Mouse (Mus musculus): ENCODE measurements around the gene Ggt6.

Gene Ggt6

DNA sequence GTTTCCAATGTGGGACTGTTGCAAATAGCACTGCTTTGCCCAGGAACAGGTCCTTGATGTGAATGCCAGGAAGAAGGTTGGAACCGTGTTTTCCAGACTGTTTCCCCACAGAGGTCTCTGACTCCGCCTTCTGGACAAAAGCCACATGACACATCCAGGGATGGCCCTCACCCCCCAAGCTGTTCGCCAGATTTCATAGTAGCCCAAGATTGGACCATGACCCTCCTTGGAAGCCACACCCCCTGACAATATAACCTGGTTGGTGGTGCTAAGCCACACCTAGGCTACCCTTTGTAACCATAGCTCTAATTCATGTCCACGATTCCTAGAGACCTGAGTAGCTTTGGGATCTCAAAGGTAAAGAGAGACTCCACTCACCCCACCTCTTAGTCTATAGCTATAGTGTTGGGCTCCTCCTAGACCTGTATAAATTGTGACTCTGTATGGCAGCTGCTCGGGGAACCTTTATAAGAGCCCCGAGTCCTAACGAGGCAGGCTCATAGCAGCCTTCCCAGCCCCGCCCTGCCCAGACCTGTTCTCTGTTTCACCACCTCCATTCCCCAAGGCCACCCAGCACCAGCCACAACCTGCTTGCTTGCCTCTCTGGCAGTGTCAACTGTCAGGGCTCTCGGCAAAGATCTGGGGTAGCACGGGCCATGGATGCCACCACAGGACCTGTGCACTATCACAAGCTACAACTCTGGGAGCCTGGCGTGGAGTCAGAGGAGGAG lies at the start of gene Ggt6:
Gene Ggt6 (plus strand): TSS at position 564 of the 731 bp plus-strand sequence.
- DNase-seq = no peak

DNA sequence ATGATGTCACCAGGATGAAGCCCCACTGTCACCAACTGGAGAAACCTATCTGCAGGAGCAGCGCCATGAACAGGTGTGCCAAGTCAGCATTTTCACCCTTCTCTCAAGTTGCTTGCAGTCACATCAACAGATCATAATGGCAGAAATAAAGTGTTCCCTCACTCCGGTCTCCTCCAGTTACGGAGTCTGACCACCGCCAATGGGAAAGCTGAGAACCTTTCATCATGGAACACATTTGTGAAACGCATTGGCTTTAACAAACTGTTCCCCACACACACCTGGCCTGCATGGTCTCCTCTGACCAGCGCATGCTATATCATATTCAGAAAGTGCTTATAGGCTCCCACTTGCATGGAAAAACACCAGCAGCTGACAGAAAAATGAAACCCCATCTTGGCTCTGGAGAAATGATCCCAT lies 47.2 kb upstream of the Ggt6 start:
- no peak for DNase-seq

GRCm38 (mm10) chr11:72389407-72390142 lies 45.8 kb upstream of the Ggt6 start:
- no peak for DNase-seq

- DNase-seq = no peak
Observed at GRCm38 (mm10) chr11:72391181-72391580, 44.1 kb upstream of the Ggt6 start.

DNA sequence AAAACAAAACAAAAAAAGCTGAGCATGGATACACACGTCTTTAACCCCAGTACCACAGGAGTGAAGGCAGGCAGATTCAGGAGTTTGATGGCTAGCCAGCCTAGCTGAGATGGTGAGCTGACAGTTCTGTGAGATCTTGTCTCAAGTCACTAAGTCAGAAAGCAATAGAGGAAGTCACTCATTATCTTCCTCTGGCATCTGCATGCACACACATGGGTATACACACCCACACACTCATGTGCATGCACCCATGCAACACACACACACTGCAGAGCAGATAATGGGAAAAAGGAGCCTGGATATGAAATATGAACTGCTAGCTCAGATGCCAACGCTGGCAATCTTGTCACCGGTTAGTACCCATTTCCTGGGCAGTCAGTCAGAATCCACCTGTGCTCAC lies 42.1 kb upstream of the Ggt6 start:
- no peak for DNase-seq

DNA sequence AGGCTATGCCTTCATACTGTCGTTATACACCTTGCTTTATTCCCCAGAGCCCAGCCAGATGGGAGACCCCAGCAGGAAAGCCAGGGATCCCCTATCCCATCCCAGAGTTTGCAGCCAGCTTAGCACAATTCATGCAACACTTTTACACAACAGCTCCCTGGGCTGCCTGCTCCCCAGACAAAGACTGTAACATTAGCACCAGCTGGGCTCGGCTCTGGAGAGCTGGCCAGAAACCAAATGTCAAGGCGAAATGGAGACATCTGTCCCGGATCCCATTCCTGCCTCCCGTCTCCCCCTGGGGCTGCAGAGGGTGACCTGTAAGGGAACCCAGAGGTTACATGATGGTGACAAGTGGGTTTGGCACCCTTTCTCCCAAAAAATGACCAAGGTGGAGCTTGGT lies 41.7 kb upstream of the Ggt6 start:
- DNase-seq = no peak

GRCm38 (mm10) chr11:72394694-72395093 lies 40.6 kb upstream of the Ggt6 start:
- DNase-seq = no peak

GRCm38 (mm10) chr11:72395652-72396051 lies 39.7 kb upstream of the Ggt6 start:
- DNase-seq = no peak

GRCm38 (mm10) chr11:72396621-72397020 lies 38.7 kb upstream of the Ggt6 start:
- no peak for DNase-seq

DNA sequence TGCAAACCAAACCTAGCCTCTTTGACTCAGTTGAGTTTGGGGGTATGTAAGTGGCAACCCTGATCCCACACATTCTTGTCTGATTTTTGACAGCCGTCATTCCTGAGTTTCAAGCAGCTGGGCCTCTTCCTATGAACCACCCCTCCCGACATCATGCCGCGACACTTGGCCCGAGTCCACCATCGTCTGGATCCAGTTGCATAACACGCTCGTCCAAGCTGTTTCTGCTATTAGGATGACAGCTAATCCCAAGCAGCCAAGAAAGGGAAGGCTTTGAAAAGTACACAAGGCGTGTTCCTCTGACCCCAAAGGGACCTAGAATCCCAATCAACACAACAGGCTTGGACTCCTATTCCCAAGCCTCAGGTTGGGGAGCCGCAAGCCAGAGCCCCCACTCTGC lies 38.3 kb upstream of the Ggt6 start:
- no peak for DNase-seq

- DNase-seq = no peak
Observed at GRCm38 (mm10) chr11:72397811-72398525, 37.4 kb upstream of the Ggt6 start.

- no peak for DNase-seq
Observed at GRCm38 (mm10) chr11:72401068-72401467, 34.3 kb upstream of the Ggt6 start.

GRCm38 (mm10) chr11:72402017-72402416 lies 33.3 kb upstream of the Ggt6 start:
- DNase-seq = no peak

DNA sequence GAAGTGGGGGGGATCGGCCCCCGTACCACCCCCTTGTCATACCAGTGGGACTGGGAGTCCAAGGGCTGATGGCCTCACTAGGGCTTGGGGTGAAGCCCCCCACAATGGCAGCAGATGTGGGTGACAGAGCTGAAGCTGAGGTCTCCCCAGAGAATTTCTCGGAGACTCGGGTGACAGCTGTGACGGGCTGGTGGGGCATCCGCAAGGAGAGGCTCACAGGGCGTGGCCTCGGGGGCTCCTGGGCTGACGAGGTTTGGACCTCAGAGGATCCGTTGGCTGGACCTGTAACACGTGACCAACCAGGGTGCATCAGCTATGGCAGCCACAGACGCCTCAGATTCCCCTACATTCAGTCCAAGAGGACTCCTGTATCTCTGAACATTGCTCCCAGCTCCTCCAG lies 32.4 kb upstream of the Ggt6 start:
- DNase-seq = no peak

DNA sequence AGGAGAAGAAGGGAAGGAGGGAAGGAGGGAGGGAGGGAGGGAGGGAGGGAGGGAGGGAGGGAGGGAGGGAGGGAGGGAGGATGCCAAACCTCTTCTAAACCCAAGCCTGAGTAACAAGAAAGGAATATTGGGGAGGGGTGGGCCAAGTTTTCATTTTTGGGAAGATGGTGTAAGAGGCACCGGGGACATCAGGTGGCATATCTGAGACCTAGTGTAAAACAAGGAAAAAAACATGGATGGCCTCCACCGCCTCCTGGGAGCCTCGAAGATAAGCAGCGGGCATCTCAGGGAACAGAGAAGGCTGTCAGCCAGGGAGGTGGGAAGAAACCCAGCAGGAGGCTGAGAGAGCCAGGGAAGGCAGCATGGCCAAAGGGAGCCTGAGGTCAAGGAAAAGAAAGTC lies 29.8 kb upstream of the Ggt6 start:
- DNase-seq = no peak

- DNase-seq = no peak
Observed at GRCm38 (mm10) chr11:72406079-72406675, 29.1 kb upstream of the Ggt6 start.

GRCm38 (mm10) chr11:72407081-72407480 lies 28.2 kb upstream of the Ggt6 start:
- DNase-seq = no peak

DNA sequence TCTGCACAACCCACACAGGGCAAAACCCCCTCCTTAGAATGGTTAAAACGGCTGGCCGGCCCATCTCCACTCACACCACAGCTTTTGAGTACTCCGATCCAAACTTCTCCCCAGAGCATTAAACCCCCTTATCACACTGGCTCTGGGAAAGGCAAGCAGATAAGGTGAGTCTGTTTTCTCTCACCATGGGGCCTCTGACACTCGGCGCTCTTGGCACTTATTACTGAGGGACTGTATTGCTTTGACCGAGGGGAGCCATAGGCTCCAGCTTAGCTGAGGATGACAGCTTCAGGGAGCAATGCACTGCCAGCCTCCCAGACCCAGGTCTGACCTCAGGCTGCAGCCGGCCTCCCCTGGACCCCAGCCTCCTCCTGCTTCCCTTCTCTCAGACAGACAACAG lies 27.8 kb upstream of the Ggt6 start:
- DNase-seq = no peak

GRCm38 (mm10) chr11:72408451-72409170 lies 26.7 kb upstream of the Ggt6 start:
- no peak for DNase-seq

DNA sequence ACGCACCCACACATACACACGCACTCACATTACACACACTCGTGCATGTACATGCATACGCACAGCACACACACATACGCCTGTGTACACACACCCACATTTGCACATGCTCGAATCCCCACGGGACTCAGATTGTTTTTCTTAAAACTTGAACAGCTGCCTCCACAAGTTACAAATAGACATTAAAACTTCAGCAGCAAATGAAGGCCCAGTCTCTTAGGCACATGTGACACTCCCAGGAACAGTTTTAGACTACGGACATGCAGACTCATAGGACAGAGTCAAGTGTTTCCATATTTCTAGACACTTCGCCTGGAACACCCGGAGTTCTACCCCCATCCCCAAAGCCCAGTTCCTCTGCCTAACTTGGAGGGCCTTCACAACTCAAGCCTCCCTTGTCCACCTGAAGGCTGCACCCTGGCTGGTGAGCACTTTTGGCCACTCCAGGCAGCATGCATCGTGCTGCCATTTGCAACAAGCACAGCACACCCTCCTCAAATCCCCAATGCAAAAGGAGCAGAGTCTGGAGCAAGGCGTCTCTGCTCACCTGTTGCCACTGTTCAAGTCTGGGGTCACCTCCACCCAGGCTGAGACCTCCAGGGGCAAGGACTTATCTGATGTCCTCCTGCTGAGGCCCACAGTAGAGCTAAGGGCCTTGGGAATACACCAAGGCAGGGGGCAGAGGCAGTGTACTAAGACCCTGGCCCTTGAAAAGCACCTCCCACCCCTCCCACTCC lies 25.5 kb upstream of the Ggt6 start:
- DNase-seq = no peak

DNA sequence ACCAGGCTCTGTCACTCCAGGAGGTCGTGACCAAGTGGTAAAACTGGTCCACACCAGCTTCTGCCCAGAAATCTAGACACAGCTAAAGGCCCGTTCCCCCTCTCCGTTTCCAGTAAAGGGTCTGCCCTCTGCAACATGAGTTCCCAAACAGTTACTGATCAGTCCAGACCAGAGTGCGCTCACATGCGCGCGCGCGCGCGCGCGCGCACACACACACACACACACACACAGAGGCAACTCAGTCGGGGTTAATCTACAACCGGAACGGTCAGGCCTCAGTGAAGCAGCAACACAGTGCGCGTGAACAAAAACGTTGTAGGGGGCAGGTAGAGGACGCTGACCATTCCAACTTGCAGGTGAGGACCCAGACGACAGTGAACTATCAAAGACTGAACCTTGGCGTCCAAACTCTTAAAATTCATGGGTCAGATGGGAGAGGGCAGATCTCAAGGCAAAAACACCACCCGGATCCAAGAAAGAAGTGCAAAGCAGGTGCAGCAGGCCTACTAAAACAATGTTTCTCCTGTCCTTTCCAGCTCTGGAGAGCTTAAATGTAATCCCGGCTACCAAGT lies 24.7 kb upstream of the Ggt6 start:
- DNase-seq = no peak
